Mouse (Mus musculus): ENCODE measurements at regions not wholly inside any gene's neighbourhood (a gene's known extent, or its start where the extent isn't known, plus 50 kb on each side); places are given as distances from the start of the nearest gene placed in this dataset.

GRCm38 (mm10) chr16:5523402-5524021, 267.7 kb upstream of the Eef2kmt start:
- no peak for TF ChIP-seq JUND (IDR thresholded peaks at IDR 0.05; ENCODE audit: low read depth, low read length)
- TF ChIP-seq GATA1 (IDR thresholded peaks at IDR 0.05; ENCODE audit: low read depth, low read length) = no peak
- TF ChIP-seq ZMIZ1 (IDR thresholded peaks at IDR 0.05; ENCODE audit: low read depth, low read length) = no peak
- no peak for TF ChIP-seq USF2 (IDR thresholded peaks at IDR 0.05; ENCODE audit: borderline replicate concordance in 1 of 2, insufficient read depth in 1 of 2, low read depth in 1 of 2, low read length in 2 of 2)
- TF ChIP-seq HCFC1 (IDR thresholded peaks at IDR 0.05; ENCODE audit: low read depth, low read length) = no peak
- no peak for TF ChIP-seq POLR2A (IDR thresholded peaks at IDR 0.05; ENCODE audit: control insufficient read depth in 1 of 2, insufficient read depth in 1 of 2, low read depth in 1 of 2, low read length in 2 of 2, poor library complexity in 1 of 2)
- TF ChIP-seq RAD21 (IDR thresholded peaks at IDR 0.05; ENCODE audit: low read depth, low read length) = no peak
- TF ChIP-seq MEF2A (IDR thresholded peaks at IDR 0.05; ENCODE audit: extremely low read depth, insufficient replicate concordance, low read depth, low read length, poor library complexity, severe bottlenecking) = no peak
- no peak for TF ChIP-seq BHLHE40 (IDR thresholded peaks at IDR 0.05; ENCODE audit: borderline replicate concordance, low read depth, low read length)
- no peak for TF ChIP-seq CHD2 (IDR thresholded peaks at IDR 0.05; ENCODE audit: low read length)
- no peak for TF ChIP-seq ETS1 (IDR thresholded peaks at IDR 0.05; ENCODE audit: low read depth, low read length)
- TF ChIP-seq SMC3 (IDR thresholded peaks at IDR 0.05; ENCODE audit: low read depth, low read length) = no peak
- TF ChIP-seq UBTF (IDR thresholded peaks at IDR 0.05; ENCODE audit: borderline replicate concordance, insufficient read depth, low read depth, low read length) = no peak
- TF ChIP-seq MXI1 (IDR thresholded peaks at IDR 0.05; ENCODE audit: low read depth, low read length) = no peak
- TF ChIP-seq ZNF384 (IDR thresholded peaks at IDR 0.05; ENCODE audit: low read depth, low read length) = no peak
- TF ChIP-seq NRF1 (IDR thresholded peaks at IDR 0.05; ENCODE audit: insufficient read depth, low read depth, low read length, poor library complexity, severe bottlenecking) = no peak
- no peak for TF ChIP-seq MAZ (IDR thresholded peaks at IDR 0.05; ENCODE audit: low read depth, low read length)
- TF ChIP-seq E2F4 (IDR thresholded peaks at IDR 0.05; ENCODE audit: borderline replicate concordance, low read depth, low read length) = no peak
- no peak for TF ChIP-seq CTCF (IDR thresholded peaks at IDR 0.05 in 2 of 3, conservative IDR thresholded peaks at IDR 0.05 in 1 of 3; ENCODE audit: control insufficient read depth in 1 of 3, insufficient read depth in 1 of 3, low read depth in 2 of 3, low read length in 3 of 3, poor library complexity in 1 of 3, severe bottlenecking in 1 of 3)
- H3K79me2 ChIP-seq (ENCODE audit: control insufficient read depth, insufficient read depth, low read length, poor library complexity) = no peaks in the 10 kb centered on the region
- H3K9me3 ChIP-seq (replicated peaks; ENCODE audit: insufficient read depth, low read length) = no peaks in the 10 kb centered on the region
- no peak overlapping the region for H3K9ac ChIP-seq (ENCODE audit: control insufficient read depth, low read depth, low read length, poor library complexity, severe bottlenecking)
- no peak overlapping the region for H3K27ac ChIP-seq (ENCODE audit: control insufficient read depth, low read depth, low read length)
- no peaks in the 10 kb centered on the region for H3K36me3 ChIP-seq (ENCODE audit: control insufficient read depth in 1 of 2, insufficient read depth in 2 of 2, low read length in 2 of 2)
- no peaks in the 10 kb centered on the region for H3K4me1 ChIP-seq (ENCODE audit: control insufficient read depth in 1 of 2, insufficient read depth in 2 of 2, low read length in 2 of 2)
- no peaks in the 10 kb centered on the region for H3K27me3 ChIP-seq (ENCODE audit: control insufficient read depth in 1 of 2, insufficient read depth in 2 of 2, low read length in 2 of 2)
- H3K4me3 ChIP-seq (ENCODE audit: control insufficient read depth in 1 of 2, insufficient read depth in 1 of 2, low read depth in 2 of 2, low read length in 2 of 2) = no peak overlapping the region
- DNase-seq (ENCODE audit: low read depth, low spot score) = no peak

DNA sequence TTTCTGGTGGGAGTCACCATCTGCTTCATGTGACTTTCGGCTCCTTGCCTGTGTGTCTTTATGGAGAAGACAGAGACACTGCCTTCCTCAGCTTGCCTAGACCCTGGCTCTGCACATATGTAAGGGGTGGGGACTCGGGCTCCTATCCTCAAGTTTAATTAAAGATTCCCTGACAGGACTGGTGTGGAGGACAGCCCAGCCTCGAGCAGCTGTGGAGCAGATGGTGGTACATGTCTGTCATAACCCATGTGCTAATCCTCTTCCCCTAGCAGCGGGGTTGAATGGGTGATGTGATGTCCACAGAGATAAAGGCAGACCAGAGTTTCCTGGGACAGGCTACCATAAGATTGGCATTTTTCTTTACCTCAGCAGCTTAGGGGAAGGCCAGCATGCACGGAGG, 262.0 kb upstream of the Eef2kmt start:
- Histone ChIP-seq H3K9me3 (replicated peaks; ENCODE audit: insufficient read depth, low read length) (no peaks in the 10 kb centered on the region), H3K36me3 (ENCODE audit: control insufficient read depth in 1 of 2, insufficient read depth in 2 of 2, low read length in 2 of 2) (no peaks in the 10 kb centered on the region), H3K79me2 (ENCODE audit: control insufficient read depth, insufficient read depth, low read length, poor library complexity) (no peaks in the 10 kb centered on the region), H3K9ac (ENCODE audit: control insufficient read depth, low read depth, low read length, poor library complexity, severe bottlenecking) (no peak overlapping the region), H3K27ac (ENCODE audit: control insufficient read depth, low read depth, low read length) (no peak overlapping the region), H3K4me3 (ENCODE audit: control insufficient read depth in 1 of 2, insufficient read depth in 1 of 2, low read depth in 2 of 2, low read length in 2 of 2) (no peak overlapping the region), H3K4me1 (ENCODE audit: control insufficient read depth in 1 of 2, insufficient read depth in 2 of 2, low read length in 2 of 2) (no peaks in the 10 kb centered on the region), H3K27me3 (ENCODE audit: control insufficient read depth in 1 of 2, insufficient read depth in 2 of 2, low read length in 2 of 2) (no peaks in the 10 kb centered on the region)
- no peak for DNase-seq (ENCODE audit: low read depth, low spot score)
- TF ChIP-seq POLR2AphosphoS2 (IDR thresholded peaks at IDR 0.05; ENCODE audit: low read length) = no peak
- TF ChIP-seq TAL1 (IDR thresholded peaks at IDR 0.05; ENCODE audit: low read length) = no peak
- no peak for TF ChIP-seq ZC3H11A (IDR thresholded peaks at IDR 0.05; ENCODE audit: low read depth, low read length)
- TF ChIP-seq ELF1 (IDR thresholded peaks at IDR 0.05; ENCODE audit: low read depth, low read length) = no peak
- TF ChIP-seq E2F4 (IDR thresholded peaks at IDR 0.05; ENCODE audit: borderline replicate concordance, low read depth, low read length) = no peak
- no peak for TF ChIP-seq NELFE (IDR thresholded peaks at IDR 0.05; ENCODE audit: low read depth, low read length)
- no peak for TF ChIP-seq POLR2AphosphoS5 (IDR thresholded peaks at IDR 0.05; ENCODE audit: borderline replicate concordance, low read depth, low read length)
- no peak for TF ChIP-seq POLR2A (IDR thresholded peaks at IDR 0.05; ENCODE audit: control insufficient read depth in 1 of 2, insufficient read depth in 1 of 2, low read depth in 1 of 2, low read length in 2 of 2, poor library complexity in 1 of 2)
- TF ChIP-seq ZMIZ1 (IDR thresholded peaks at IDR 0.05; ENCODE audit: low read depth, low read length) = no peak
- TF ChIP-seq UBTF (IDR thresholded peaks at IDR 0.05; ENCODE audit: borderline replicate concordance, insufficient read depth, low read depth, low read length) = no peak
- no peak for TF ChIP-seq SIN3A (IDR thresholded peaks at IDR 0.05; ENCODE audit: low read length)
- no peak for TF ChIP-seq CTCF (IDR thresholded peaks at IDR 0.05 in 2 of 3, conservative IDR thresholded peaks at IDR 0.05 in 1 of 3; ENCODE audit: control insufficient read depth in 1 of 3, insufficient read depth in 1 of 3, low read depth in 2 of 3, low read length in 3 of 3, poor library complexity in 1 of 3, severe bottlenecking in 1 of 3)
